Mouse (Mus musculus): ENCODE measurements around the gene Intu. TPM values are rescaled to one million over a fixed set of nuclear protein-coding genes. Genes with fewer than 3 reads are reported as not detected.

Intu gene
- 1 to 10 TPM; 6.2 to 7.3 TPM for total RNA-seq (2021)

- intact Hi-C loops (cut with DNase I), result loop anchor here (2.0 kb wide), 1 partner anchor 213 kb away; the partner anchor contains the start of gene Hspa4l
- peak; percentile 34 to 53 for DNase-seq (ENCODE audit: low spot score in 2 of 2)
These were observed at the start of gene Intu for GRCm38 (mm10) chr3:40531286-40532141. Gene Intu, plus strand, starts transcription at chr3:40531286.

GRCm38 (mm10) chr3:40483221-40483654, 47.8 kb upstream of the Intu start:
- no peak for DNase-seq (ENCODE audit: low spot score in 2 of 2)
- intact Hi-C loops (cut with DNase I), result no loop called here

DNA sequence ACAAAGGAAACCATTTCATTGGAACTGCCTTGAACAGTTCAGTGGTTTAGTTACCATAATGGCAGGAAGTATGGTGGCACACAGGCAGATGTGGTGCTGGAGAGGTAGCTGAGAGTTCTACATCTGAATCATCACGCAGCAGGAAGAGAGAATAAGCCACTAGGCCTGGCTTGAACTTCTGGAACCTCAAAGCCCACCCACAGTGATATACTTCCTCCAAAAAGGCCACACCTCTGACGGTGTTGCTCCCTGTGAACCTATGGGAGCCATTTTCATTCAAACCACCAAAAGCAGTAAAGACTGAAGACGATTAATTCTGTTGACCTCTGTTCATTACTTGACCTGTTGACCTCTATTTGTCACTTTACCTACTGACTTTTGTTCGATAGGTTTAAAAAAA, 43.7 kb upstream of the Intu start:
- intact Hi-C loops (cut with DNase I), result no loop called here
- DNase-seq (ENCODE audit: low spot score in 2 of 2), result no peak

DNA sequence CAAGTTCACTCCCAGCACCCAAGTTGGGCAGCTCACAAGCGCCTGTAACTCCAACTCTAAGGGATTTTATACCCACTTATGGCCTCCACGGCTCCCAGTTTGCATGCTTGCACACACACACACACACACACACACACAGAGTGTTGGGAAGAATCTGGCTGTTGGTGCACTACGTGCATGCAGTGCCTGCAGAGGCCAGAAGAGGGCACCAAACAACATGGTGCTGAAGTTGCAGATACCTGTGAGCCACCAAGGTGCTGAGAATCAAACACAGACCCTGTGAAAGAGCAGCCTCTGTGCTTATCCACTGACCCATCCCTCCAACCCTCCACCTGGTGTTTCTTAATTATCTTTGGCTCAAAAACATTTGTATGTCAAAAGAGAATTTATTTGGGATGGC, 39.3 kb upstream of the Intu start:
- no peak for DNase-seq (ENCODE audit: low spot score in 2 of 2)
- intact Hi-C loops (cut with DNase I), result no loop called here

- intact Hi-C loops (cut with DNase I), result no loop called here
These were observed 32.2 kb upstream of the Intu start for GRCm38 (mm10) chr3:40498898-40499297.

GRCm38 (mm10) chr3:40500157-40500808, 30.8 kb upstream of the Intu start:
- DNase-seq (ENCODE audit: low spot score in 2 of 2), result no peak
- intact Hi-C loops (cut with DNase I), result no loop called here

More at GRCm38 (mm10) chr3:40498898-40499297, 32.2 kb upstream of the Intu start:
- no peak for DNase-seq (ENCODE audit: low spot score in 2 of 2)

- intact Hi-C loops (cut with DNase I), result no loop called here
- DNase-seq (ENCODE audit: low spot score in 2 of 2), result no peak
These were observed 26.7 kb upstream of the Intu start for GRCm38 (mm10) chr3:40504377-40504776.

DNA sequence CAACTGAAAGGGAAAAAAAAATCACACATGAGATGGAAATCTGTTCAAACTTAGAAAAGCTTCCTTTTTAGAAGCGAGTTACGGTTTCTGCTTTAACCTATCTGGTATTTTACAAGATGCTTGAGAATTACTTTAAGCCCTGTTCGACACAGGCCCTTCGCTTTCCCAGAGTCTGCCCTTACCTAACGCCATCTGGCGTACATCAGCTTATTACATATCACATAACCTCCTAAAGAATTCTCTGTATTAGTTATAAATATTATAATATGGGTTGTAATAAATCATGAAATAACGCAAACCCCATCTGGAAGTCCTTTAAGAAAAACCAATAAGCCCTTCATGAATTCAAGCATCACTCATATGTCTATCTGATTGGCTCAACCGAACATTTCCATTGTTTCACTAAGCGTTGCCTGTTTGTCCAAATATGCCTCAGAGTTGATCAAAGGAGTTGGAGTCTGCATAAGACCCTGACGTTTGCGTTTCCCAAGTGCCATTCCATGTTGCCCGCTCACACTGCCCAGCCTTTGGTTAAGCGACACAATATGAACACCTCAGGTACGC, 25.6 kb upstream of the Intu start:
- intact Hi-C loops (cut with DNase I), result no loop called here
- no peak for DNase-seq (ENCODE audit: low spot score in 2 of 2)

DNA sequence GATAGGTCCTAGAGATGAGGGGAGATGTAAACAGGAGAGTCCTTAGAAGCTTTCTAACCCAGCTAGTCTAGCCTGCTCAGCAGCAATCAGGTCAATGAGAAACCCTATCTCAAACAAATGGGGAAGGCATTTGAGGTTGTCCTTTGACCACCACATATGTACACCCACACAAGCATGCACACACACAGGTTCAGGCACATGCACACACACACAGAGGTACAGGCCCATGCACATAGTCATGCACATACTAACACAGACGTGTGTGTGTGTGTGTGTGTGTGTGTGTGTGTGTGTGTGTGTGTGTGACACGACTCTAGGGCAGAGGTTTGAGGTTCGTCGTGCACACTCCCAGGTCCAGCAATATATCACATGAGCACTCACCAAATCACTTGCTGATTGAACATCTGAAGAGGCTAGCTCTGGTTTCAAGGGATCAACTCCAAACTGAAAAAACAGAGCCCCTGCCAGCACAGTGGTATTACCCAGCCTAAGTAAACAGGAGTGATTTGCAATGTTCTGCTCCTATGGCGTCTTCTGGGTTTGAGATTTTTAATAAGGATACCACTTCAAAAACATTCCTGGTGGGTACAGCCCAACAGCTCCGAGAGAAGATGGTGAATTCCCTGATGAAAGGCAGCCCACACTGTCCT, 22.0 kb upstream of the Intu start:
- intact Hi-C loops (cut with DNase I), result no loop called here
- DNase-seq (ENCODE audit: low spot score in 2 of 2), result no peak

GRCm38 (mm10) chr3:40510567-40510966, 20.5 kb upstream of the Intu start:
- intact Hi-C loops (cut with DNase I), result no loop called here
- DNase-seq (ENCODE audit: low spot score in 2 of 2), result no peak

DNA sequence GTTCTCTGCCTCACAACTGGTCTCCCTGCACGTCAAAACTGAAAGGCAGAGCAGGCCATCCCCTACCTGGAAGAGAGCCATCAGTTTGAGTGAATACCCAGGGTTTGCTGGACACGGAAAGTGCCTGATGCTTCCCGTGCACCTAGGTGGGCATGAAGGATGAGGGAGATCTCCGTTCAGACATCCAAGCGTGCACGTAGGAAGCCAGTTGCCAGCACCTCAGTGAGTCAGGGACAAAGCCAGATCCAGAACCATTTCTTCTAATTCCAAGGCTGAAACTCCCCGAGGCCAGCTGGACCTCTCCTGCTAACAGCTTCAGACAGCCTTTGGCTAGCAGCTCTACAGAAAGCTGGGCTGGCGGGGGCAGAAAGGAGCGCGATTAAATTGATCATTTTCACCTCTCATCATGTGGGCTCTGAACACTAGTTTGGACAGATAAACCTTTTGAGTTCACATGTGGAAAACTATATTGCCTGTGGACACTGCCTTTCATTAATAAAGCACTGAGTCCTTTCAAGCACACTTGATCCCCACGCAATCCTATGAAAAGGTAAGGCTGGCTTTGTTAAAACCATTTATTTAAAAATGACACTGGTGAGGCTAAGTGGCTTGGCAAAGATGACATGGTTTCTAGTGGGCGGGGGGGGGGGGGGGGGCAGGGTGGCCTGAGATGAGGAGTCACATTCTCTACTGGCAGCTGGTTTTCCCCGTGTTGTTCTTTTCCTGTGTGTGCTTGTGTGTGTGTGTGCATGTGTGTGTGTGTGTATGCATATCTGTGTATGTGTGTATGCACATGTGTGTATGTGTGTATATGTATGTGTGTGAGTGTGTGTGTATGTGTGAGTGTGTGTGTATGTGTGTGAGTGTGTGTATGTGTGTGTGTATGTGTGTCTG, 17.9 kb upstream of the Intu start:
- no peak for DNase-seq (ENCODE audit: low spot score in 2 of 2)

DNA sequence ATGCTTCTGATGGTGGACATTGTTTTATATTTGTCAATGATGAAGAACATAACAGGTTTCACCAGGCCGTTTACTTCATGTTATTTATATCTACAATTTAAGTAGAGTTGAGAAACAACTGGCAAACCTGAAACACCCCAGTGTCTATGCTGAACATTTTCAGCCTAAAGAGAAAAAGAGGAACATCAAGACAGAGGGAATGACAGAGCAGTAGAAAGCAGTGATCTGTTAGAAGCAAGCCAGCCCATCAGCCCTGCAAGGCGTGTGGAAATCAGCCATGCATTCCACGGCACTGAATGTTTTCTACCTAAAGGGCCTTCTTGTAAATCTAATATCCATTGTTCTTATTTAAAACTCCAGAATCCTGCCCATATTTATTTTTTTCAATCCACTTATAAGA, 12.8 kb upstream of the Intu start:
- no peak for DNase-seq (ENCODE audit: low spot score in 2 of 2)
- intact Hi-C loops (cut with DNase I), result no loop called here

More for the DNA sequence above, 17.9 kb upstream of the Intu start:
- intact Hi-C loops (cut with DNase I), result no loop called here

DNA sequence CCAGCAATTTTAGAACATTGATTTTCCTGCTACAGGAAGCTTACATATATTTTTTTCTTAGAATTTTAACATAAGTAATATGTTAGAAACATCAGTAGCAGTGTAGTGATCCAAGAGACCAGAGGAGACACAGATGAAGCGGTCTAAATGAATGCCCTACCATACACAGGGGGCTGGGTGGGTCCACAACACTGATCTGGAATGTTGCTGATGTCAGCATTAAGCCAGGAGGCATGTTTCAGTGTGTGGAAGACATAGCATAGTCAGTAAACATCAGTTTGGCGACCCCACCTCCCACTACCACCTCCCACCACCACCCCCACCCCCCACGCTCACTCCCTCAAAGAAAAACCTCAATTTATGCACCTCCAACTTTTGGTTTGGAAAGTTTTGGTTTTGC, 11.5 kb upstream of the Intu start:
- intact Hi-C loops (cut with DNase I), result no loop called here
- no peak for DNase-seq (ENCODE audit: low spot score in 2 of 2)

DNA sequence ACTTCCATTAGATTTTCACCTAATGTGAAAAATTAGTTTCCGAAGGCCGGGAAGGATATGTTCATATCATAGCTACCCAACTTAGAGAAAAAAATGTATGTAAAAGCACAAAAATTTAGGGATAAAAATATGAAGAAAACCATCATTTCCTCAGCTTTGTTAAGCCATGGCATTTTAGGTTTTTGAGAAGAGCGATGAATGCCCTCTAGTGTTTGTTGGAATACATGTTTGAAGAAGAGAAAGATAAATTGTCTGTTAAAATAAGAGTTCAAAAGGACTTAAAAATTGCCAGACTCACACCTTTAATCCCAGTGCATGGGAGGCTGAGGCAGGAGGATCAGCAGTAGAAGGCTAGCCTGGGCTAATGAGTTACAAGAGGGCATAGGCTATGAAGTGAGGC, 10.5 kb upstream of the Intu start:
- intact Hi-C loops (cut with DNase I), result loop anchor here (5.0 kb wide), 1 partner anchor 1633 kb away; the partner anchor contains the start of gene Fat4
- DNase-seq (ENCODE audit: low spot score in 2 of 2), result no peak

- DNase-seq (ENCODE audit: low spot score in 2 of 2), result no peak
- intact Hi-C loops (cut with DNase I), result loop anchor here (2.0 to 5.0 kb wide), 2 partner anchors 222 to 1635 kb away; partner anchors contain the start of genes Fat4 and Hspa4l
These were observed 8.6 kb upstream of the Intu start for GRCm38 (mm10) chr3:40522446-40522845.

- intact Hi-C loops (cut with DNase I), result loop anchor here (2.0 to 5.0 kb wide), 2 partner anchors 222 to 1636 kb away; partner anchors contain the start of genes Fat4 and Hspa4l
- no peak for DNase-seq (ENCODE audit: low spot score in 2 of 2)
These were observed 8.2 kb upstream of the Intu start for GRCm38 (mm10) chr3:40522846-40523245.

DNA sequence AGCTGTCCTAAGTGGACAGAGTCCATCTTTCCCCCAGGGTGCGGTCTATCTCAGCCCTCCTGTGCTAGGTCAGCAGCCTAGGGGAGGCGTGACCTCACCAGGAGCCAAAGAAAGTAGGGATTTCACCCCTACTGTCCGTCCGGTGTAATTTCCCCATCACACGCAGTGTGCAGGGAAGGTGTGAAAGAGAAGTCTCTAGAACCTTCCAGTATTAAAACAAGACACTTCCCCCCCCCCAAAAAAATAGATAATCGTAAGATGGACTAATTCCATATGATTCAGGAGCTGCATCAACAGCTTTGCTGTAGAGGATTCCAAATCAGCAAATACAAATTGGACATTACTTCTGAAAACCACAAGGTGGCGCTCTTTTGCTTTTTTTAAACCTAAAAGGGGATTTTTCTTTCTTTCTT, 7.7 kb upstream of the Intu start:
- no peak for DNase-seq (ENCODE audit: low spot score in 2 of 2)
- intact Hi-C loops (cut with DNase I), result loop anchor here (2.0 to 5.0 kb wide), 2 partner anchors 221 to 1636 kb away; partner anchors contain the start of genes Fat4 and Hspa4l

DNA sequence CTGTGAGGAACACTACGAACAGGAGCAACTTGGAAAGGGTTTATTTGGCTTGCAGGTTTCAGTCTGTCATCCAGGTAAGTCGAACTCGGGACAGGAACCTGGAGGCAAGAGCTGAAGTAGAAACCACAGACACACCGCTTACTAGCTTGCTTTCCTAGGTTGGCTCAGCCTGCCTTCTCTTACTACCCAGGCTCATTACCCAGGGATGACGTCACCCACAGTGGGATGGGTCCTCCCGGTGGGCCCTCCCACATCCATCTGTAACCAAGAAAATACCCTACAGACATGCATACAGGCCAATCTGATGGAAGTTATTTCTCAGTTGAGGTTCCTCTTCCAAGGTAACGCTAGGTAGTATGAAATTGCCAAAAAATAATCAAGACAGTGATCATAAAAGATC, 6.2 kb upstream of the Intu start:
- no peak for DNase-seq (ENCODE audit: low spot score in 2 of 2)
- intact Hi-C loops (cut with DNase I), result loop anchor here (5.0 kb wide), 1 partner anchor 1638 kb away; the partner anchor contains the start of gene Fat4

- DNase-seq (ENCODE audit: low spot score in 2 of 2), result peak in 1 of 2 experiments; percentile 20
- intact Hi-C loops (cut with DNase I), result no loop called here
These were observed 5.7 kb upstream of the Intu start for GRCm38 (mm10) chr3:40525341-40525740.

All from left cerebral cortex, postnatal 36 days (tissue).